Mouse (Mus musculus) right cerebral cortex, postnatal 4 days (tissue): ENCODE measurements around the gene 4930572O03Rik.
A peak's percentile ranks its signal among the peaks of the same experiment; 100 is the strongest.
"Not testable (repeated sequence)": the region's sequence is repeated elsewhere in the genome, so short reads cannot be mapped to it uniquely, and the experiment has no call there.

Experiments used
- DNase-seq: peaks from one replicate; pipeline ENCODE4 v3.0.0-alpha.2; 2022

The 4930572O03Rik gene

DNA sequence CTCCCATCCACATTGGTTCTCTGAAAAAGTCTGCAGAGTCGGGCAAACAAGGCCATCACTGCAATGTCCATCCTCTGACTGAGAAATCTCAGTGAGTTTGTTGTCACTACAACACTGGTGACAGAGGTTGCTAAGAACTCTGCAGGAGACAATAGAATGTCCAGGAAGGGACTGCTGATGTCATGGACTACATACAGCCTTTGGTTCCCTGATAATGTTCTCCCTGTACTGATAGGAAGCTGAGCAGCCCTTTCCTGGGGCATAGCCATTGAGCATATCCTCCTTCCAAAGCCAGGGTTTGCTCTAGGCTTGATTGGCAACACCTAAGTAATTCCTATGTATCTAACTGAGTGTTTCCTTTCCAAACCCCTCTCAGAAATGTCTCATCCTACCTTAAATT lies at the start of gene 4930572O03Rik:
4930572O03Rik (minus strand) TSS at position 101 of the 400 bp plus-strand sequence.
- DNase-seq = not testable (repeated sequence)

DNA sequence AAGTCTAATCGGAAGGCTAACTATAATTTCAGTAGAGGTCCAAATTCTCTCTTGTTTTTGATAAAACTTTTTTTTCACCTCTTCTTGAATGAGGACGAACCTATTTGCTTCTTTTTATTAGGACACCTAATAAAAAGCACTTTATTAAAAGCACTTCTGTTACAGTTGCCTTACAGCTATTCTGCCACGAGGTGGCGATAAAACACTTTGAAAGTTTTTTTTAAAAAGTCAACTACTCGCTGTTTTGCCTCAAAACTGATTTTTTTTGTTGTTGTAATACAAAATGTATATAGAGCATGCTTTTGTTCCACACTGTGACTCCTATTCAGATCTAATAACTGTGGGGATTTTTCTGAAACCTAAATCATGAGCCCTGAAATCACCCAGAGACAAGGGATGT lies 46.0 kb upstream of the 4930572O03Rik start:
- DNase-seq = peak; percentile 12

- DNase-seq = not testable (repeated sequence)
Observed at GRCm38 (mm10) chr5:15697719-15698118, 40.9 kb upstream of the 4930572O03Rik start.

- not testable (repeated sequence) for DNase-seq
Observed at GRCm38 (mm10) chr5:15691849-15692248, 35.0 kb upstream of the 4930572O03Rik start.

DNA sequence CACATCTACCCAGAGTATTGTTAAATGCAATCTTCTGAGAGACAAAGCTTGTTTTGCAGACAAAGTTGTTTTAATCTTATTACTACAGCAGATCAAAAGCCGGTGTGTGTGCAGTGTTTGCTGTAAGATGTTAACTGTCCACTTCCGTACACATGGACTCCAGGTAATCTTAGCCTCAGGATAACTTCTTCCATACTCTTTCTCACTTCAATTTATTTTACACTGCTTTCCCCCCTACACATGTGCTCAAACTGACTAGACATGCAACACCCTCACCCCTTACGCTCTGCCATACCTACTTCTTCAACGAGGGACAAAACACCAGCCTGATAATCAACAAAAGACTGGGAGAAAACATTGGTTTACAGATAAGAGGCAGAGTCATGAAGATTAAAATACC lies 34.0 kb upstream of the 4930572O03Rik start:
- DNase-seq = not testable (repeated sequence)

- not testable (repeated sequence) for DNase-seq
Observed at GRCm38 (mm10) chr5:15689659-15690213, 32.9 kb upstream of the 4930572O03Rik start.

DNA sequence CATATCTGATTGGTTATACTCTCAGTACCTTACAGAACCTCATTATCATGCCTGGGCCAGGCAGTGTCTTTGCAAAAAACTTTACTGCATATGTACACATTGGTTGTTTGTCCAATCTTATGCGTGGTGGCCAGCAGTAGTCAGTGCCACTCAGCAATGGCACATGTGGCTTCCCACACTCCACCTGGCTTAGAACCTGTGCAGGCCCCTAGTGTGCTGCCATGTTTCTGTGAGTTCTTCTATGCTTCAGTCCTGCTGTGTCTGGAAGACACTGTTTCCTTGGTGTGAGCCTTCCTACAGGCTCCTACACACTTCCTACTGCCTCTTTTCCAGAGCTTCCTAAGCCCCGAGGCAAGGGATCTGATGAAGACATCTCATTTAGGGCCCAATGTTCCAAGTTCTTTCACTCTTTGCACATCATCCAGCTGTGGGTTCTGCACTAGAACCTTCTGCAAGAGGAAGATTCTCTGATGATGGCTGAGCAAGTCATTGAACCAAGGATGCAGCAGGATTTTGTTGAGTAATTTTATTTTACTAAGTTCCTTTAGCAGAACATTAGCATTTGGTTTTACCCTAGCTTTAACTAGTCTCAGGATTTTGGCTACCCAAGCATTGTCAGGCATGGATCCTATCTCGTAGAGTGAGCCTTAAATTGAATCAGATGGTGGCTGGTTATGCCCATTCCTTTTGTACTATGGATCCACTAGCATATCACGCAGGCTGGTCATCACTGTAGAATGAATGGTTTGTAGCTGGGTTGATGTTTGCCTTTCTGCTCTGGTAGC lies 32.2 kb upstream of the 4930572O03Rik start:
- DNase-seq = not testable (repeated sequence)

- DNase-seq = not testable (repeated sequence)
Observed at GRCm38 (mm10) chr5:15681301-15682035, 24.6 kb upstream of the 4930572O03Rik start.

DNA sequence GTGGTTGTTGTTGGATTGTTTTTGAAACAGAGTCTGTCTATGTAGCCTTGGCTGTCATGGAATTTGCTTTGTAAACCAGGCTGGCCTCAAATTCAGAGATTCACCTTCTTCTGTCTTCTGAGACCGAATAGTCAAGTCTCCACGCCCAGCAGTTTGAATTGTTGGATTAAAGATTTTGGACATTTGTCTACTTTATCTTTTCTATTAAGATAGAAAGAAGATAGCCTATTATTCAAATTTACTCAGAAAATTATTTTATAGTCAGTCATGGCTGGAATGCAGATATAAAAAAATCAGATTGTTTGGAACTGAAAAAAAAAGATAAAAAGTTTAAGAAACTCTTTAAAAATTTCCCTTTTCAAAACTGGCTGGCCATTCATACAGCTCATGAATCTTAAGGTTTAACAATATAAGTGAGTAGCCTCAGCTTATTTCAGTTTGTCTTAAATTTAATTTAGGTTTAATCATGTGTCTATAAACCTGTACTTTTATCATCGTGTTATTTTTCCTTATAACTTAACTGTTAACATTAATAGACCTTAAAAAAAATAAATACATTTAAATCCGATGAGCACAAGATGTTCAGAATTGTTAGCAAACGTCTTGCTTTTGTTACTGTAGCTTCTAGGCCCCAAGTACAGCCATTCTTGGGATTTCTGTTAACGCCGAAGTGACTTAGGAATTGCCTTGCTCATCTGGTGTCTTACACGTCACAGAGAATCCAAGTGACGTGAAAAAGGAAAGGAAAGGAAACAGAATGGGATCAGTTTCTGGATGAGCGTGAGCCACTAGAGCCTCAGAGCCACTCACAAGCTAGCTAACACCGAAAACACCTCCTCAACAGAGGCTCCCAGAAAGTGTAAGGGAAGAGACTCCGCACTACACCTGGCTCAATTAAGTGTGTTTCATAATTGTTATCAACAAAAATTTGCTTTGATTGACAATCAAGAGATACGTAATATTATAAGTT lies 23.4 kb upstream of the 4930572O03Rik start:
- DNase-seq = not testable (repeated sequence)

DNA sequence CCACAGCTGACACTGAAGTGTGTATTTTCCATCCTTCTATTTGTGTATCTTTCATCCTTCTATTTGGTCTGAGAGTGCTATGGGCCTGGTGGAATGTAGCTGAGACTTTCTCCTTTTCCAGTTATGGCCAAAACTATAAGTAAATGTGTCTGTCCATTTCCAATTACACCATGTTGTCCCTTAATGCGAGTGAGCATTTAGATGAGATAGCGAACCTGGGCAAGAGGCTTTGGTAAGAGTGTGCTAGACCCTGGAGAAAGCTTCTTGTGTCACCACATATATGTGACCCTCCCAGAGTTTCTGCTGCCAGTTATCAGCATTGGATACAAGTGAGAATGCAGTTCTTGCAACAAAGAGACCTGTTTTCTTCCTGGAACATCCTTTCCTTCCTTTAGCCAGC lies 22.0 kb upstream of the 4930572O03Rik start:
- DNase-seq = not testable (repeated sequence)

GRCm38 (mm10) chr5:15677750-15678149 lies 20.9 kb upstream of the 4930572O03Rik start:
- DNase-seq = not testable (repeated sequence)

DNA sequence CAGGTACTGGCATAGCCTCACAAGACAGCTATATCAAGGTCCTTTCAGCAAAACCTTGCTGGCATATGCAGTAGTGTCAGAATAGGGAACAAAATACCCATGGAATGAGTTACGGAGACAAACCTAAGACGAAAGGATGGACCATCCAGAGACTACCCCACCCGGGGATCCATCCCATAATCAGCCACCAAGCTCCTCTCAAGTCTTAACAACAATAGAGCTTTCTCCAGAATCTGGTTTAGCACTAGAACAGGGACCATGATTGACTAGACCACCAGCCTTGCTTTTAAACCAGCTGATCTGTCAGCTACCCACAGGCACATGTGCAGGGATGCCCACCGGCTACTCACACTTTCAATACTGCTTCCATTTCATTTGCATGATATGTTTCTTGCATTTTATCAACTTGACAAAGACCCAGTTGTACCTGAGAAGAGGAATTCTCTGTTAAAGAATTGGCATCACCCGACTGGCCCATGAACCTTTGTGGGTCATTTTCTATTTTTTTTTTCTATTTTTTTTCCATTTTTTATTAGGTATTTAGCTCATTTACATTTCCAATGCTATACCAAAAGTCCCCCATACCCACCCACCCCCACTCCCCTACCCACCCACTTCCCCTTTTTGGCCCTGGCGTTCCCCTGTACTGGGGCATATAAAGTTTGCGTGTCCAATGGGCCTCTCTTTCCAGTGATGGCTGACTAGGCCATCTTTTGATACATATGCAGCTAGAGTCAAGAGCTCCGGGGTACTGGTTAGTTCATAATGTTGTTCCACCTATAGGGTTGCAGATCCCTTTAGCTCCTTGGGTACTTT lies 17.8 kb upstream of the 4930572O03Rik start:
- not testable (repeated sequence) for DNase-seq

DNA sequence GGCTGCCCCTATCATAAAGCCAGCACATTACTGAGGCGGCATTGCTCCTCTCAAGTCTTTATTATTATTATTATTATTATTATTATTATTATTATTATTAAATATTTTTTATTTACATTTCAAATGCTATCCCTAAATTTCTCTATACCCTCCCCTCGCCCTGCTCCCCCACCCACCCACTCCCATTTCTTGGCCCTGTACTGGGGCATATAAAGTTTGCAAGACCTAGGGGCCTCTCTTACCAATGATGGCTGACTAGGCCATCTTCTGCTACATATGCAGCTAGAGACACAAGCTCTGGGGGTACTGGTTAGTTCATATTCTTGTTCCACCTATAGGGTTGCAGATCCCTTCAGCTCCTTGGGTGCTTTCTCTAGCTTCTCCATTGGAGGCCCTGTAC lies 17.1 kb upstream of the 4930572O03Rik start:
- DNase-seq = not testable (repeated sequence)

- DNase-seq = not testable (repeated sequence)
Observed at GRCm38 (mm10) chr5:15670789-15671188, 13.9 kb upstream of the 4930572O03Rik start.

DNA sequence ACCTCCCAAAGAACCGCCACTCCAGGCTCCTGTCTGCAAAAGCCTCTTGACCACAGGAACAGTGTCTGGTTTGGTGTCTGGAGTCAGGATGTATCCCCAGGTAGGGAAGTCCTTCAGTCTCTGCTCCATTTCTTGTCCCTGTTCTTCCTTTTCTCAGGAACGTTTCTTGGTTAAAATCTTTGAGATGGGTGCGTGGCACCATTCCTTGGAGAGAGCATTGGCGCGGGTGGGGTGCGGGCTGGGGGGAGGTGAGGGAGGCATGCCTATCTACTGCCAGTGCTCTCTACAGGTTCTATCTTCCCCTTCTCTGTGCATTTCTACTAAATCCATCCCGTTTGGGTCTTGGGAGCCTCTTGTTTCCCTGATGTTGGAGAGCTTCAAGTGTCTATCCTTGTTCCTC lies 7.0 kb upstream of the 4930572O03Rik start:
- peak; percentile 1 for DNase-seq

- DNase-seq = not testable (repeated sequence)
Observed at GRCm38 (mm10) chr5:15652334-15652733, 4.5 kb downstream of the 4930572O03Rik start.

- DNase-seq = peak; percentile 2
Observed at GRCm38 (mm10) chr5:15645707-15646106, 11.2 kb downstream of the 4930572O03Rik start.

GRCm38 (mm10) chr5:15637637-15638036 lies 19.2 kb downstream of the 4930572O03Rik start:
- not testable (repeated sequence) for DNase-seq

- not testable (repeated sequence) for DNase-seq
Observed at GRCm38 (mm10) chr5:15630068-15630467, 26.8 kb downstream of the 4930572O03Rik start.

DNA sequence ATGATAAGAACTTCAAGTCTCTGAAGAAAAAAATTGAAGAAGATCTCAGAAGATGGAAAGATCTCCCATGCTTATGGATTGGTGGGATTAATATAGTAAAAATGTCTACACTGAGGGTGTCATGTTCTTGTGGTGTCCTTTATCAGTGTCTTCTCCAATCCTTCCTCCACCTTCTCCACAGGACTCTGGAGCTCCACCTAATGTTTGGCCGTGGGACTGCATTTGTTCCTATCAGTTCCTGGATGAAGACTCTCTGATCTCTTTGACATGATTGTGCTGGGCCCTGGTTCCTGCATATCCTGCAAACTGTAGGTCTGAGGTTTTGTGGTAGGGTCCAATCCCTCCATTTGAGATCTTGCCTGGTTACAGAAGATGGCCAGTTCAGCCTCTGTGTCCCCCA lies 28.7 kb downstream of the 4930572O03Rik start:
- not testable (repeated sequence) for DNase-seq

DNA sequence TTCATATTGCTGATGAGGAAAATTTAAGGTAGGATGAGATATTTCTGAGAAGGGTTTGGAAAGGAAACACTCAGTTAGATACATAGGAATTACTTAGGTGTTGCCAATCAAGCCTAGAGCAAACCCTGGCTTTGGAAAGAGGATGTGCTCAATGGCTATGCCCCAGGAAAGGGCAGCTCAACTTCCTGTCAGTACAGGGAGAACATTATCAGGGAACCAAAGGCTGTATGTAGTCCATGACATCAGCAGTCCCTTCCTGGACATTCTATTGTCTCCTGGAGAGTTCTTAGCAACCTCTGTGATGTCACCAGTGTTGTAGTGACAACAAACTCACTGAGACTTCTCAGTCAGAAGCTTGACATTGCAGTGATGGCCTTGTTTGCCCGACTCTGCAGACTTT lies 38.1 kb downstream of the 4930572O03Rik start, which contains the start of gene Speer4d:
Speer4d (plus strand) TSS at position 301 of the 400 bp plus-strand sequence.
- not testable (repeated sequence) for DNase-seq
